Mouse (Mus musculus) ES-E14 (cell line): ENCODE results near the gene 5730522E02Rik.

Experiments
- MAFK ChIP-seq: IDR thresholded peaks from 2 replicates; pipeline ENCODE4 v1.6.1; 2014; ENCODE audit warnings: mild to moderate bottlenecking, low read depth, low read length, inconsistent platforms; ENCODE audit not compliant: insufficient read depth
- ZNF384 ChIP-seq: IDR thresholded peaks from 2 replicates; pipeline ENCODE4 v1.6.1; 2012; ENCODE audit warnings: low read depth, low read length, inconsistent platforms

DNA sequence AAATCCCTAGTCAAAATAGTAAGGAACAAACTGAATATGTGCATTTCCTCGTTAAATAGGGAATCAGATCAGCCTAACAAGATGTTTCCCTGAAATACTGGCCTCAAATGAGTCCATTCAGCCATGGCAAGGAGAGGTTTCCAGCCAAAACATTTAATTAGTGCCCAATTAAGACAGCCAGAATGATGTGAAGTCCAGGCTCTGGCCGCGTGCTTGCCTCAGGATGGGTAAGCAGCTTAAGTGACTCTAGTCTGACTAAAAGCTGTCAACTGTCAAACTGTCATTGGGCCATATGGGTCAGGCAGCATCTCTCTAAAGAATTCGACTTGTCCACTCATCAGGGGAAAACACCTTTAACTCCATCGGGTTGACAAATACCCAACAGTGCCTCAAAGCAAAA is 121.6 kb downstream of the 5730522E02Rik start:
- TF ChIP-seq ZNF384 (no peak), MAFK (no peak)
